Mouse (Mus musculus) right cerebral cortex, postnatal 10 days (tissue): ENCODE measurements around the gene Ccdc62.

Experiments
- DNase-seq, 2 experiments: peaks; one replicate each; pipeline ENCODE4 v3.0.0; 2021; ENCODE audit warnings: low spot score in 2 of 2

The Ccdc62 gene

DNA sequence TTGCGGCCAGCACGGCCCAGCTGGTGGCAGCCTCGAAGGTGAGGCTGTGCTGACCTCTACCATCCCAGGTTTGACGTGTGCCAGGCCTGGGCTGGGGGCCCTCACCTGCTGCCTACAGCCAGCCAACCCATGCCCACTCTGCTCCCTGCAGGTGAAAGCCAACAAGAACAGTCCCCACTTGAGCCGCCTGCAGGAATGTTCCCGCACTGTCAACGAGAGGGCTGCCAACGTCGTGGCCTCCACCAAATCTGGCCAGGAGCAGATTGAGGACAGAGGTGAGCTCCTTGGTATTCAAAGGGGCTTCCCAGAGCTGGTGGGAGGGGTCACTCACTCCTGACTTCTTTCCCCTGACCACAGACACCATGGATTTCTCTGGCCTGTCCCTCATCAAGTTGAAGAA is 70.8 kb downstream of the Ccdc62 start:
- no peak for DNase-seq

- peak; percentile 84 to 89 for DNase-seq
Observed at GRCm38 (mm10) chr5:124002876-124003275, 72.4 kb downstream of the Ccdc62 start.

GRCm38 (mm10) chr5:124003375-124003774 is 72.9 kb downstream of the Ccdc62 start:
- DNase-seq, result peak in 1 of 2 experiments; percentile 28

DNA sequence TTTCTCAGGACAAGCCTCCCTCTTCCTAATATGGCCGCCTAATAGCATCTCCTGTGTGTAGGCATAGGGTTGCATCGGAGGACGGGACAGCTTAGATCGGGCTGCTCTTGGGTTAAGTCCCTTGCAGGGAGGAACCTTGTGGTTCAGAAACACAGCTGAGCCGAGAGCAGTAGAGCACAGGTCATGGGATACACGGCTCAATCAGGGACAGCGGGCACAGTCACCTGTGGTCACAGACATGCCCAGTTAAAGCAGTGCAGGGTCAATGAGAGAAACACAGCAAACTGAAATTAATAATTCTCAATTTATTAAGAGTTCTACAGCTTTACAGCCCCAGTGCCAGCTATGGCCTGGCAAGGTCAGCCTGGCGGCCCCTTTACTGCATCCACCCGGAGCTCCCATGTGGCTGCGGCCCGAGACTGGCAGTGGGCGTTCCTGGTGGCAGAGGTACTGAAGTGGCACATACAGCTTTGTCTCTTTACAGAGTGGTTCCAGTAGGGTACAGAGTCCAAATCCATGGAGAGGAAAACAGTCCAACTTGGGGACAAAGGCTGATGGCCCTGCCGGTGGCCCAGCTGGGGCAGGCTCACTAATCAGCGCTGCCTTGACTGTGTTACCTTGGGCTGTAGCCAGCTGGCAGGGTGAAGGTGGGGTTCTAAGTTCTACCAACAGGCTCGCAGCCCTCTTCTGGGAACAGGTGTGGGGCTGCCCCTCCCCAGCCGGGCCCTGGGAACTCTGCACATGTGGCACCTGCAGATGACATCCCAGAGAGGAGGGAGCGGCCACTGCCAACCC is 74.1 kb downstream of the Ccdc62 start:
- peak; percentile 66 to 67 for DNase-seq

- DNase-seq, result no peak
Observed at GRCm38 (mm10) chr5:124005151-124005500, 74.6 kb downstream of the Ccdc62 start.

DNA sequence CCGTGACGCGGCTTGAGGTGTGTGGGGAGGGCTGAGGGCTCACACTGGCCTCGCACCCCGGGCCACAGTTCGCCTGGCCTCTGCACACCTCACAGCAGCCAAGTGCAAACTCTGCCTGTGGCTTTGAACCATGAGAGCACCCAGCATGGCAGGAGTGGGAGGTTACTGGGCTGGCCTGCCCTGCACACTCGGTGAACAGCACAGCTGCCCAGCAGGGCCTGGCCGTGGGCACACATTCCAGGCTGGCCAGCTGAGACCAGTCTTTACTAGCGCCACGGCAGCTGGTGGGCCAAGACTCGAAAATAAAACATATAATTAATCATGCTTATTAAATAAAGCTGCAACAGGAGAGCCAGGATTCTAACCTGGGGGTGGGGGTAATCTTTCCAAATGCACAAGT is 75.1 kb downstream of the Ccdc62 start:
- DNase-seq, result peak in 1 of 2 experiments; percentile 36

DNA sequence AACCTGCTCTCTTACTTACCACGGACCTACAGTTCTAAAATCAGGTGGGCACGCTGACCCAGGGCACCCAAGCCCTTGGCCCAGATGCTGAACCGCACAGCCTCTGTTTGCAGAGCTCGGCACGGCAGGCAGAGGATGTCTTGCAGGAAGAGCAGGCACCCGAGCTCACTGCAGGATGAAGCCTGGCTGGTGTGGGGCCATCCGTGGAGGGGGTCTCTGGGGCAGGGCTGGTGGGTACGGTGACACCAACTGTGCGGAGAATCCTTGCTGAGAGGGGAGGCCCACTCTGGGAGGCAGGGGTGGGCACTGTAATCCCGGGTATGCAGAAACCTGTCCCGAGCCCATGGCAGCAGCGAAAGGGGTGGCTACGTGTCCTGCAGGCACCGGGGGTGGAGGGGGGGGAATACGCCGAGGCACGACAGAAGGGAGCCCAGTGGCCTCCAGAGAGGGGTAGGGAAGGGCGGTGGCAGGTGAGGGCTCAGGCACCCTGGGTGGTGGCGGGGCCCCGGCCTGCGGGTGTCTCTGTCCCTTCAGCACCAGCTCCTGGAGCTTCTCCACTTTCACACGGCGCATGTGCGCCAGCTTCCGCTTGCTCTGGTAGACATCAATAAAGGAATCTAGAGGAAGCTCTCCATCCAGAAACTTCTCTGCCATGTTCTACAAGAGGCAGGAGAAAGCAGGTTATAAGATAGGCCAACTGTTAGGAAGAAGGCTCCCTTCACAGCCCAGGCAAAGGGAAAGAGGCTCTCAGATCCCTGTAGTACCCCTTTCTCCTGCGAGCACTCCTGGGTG is 75.8 kb downstream of the Ccdc62 start:
- DNase-seq, result peak in 1 of 2 experiments; percentile 34

DNA sequence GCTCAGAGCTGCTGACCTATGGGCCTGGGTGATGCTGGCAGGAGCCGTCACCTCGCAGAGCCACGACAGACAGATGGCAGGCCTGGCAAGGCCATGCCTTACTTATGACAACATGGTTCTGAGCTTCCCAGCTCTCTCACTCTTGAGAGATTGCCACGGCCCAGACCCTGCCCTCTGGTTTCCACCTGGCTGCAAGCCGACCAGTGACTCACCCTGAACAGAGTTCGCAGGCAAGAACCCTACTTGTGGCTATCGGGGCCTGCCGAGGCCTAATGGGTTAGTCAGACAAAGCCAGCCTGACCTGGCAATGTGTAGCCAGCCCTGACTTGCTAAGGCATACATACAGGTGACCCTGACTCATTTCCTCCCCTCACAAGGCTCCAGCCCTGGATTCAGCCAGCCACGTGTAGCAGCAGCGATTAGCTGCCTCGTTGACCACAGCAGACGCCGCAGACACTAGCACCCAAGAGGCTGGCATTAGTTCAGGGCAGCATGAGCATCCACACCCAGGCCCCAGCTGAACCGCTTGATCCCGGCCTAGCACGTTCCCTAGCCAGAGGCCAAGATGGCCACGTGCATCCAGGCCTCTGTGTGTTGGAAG is 76.5 kb downstream of the Ccdc62 start:
- DNase-seq, result peak in 1 of 2 experiments; percentile 41

DNA sequence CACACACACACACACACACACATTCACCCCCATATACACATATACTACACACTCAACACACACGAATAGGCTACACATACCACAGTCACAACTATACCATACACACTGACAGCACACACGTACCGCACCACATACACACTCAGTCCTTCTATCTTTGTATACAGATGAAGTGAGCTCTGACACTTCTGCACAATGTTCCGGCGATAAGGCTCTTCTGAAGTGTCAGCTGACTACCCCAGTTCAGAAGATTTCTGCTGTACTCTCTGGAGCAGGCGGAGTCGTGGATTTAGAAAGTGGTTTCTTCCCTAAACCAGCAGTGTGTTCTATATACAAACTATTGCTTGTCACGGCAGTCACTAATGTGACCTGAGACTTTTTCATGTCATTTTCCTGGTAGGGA is 79.6 kb downstream of the Ccdc62 start:
- DNase-seq, result no peak

DNA sequence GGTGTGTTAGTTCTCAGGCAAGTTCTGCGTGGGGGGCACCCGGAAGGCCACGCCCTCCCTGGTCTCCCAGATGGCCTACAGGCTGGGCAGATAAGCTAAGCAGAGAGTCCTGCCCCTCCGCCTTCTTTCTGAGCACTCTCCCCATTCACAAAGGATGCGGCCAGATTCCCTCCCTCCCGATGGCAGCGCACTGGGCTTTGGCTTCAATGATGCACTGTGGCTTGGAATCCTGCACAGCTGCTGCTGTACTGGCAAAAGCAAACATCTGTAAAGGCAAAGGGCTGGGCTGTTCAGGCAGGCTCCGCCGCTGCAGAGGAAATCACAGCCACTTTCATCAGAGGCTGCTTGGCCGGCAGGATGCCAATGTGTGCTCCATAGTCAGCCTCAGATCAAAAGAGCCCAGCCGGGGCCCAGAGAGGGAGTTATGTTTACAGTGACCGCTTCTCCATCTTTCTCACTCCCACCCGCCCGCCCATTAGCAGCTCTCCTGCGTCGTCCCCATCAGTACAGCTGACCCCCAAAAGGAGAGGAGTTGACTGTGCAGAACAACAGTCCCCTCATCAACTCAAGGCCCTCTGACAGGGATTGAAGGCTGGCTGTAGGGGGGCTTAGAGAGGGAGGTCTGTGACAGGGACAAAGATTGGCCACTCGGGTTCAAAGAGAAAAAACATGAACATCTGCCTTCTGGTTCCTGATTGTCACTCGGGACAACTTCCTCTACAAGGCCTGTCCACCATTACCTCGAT is 80.6 kb downstream of the Ccdc62 start:
- DNase-seq, result peak; percentile 80 to 87

- DNase-seq, result no peak
Observed at GRCm38 (mm10) chr5:124011927-124012326, 81.4 kb downstream of the Ccdc62 start.

GRCm38 (mm10) chr5:124012885-124013284 is 82.4 kb downstream of the Ccdc62 start:
- DNase-seq, result no peak

GRCm38 (mm10) chr5:124013747-124014146 is 83.3 kb downstream of the Ccdc62 start:
- DNase-seq, result no peak

GRCm38 (mm10) chr5:124014180-124014579 is 83.7 kb downstream of the Ccdc62 start:
- DNase-seq, result no peak

DNA sequence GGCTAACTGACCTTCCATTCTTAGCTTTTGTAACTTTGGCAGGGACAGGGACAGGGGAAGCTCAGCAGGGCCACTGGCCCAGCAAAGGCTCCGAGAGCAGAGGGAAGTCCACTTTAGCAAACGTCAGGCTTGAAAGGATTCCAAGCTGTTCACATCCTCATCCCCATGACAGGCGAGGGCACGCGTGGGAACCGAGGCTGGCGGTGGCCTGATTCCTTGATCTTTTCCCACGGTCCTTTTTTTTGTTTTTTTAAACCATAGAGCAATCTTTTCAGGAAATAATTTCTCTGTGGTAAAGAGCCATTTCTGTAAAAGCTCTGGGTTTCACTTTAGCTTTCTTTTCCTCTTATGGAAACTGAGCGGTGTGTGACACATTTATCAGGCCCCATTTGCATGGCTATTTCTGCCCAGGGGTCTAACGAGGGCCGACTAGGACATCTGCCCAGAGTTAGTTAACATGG is 84.3 kb downstream of the Ccdc62 start:
- no peak for DNase-seq

DNA sequence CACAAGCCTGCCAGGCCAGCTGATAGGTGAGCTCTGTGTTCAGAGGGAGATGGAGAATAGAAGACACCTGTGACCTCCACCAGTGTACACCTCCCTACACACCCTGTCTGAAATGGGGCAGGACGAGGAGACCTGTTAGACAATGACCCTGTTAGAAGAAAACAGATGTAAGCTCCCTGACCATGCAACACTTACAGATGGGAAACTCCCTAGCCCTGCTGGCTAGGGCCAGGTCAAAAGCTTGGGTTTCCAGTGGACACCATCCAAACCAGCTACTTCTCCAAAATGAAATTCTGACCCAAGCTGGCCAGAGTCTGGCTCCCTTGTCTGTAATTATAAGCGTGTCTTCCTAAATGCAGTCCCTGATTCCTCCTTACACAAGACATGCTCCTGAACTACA is 85.2 kb downstream of the Ccdc62 start:
- no peak for DNase-seq

GRCm38 (mm10) chr5:124016291-124016821 is 85.9 kb downstream of the Ccdc62 start:
- DNase-seq, result no peak

DNA sequence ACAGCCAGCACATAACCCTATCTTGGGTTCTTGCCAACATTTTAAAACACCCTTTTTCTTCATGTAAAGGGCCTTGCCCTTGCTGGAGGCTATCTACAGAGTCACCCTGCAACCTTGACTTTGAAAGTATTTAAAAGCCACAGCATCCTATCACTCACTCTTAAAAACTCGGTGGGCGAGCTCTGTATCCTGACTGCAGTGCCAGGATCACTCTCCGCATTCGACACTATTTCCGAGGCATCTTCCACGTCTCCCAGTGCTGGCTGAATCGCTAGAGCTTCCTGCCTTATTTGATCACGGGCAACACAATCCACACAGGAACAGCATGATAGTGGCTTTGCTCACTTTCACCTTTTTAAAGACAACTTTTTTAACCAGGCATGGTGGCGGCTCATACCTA is 87.5 kb downstream of the Ccdc62 start:
- no peak for DNase-seq

DNA sequence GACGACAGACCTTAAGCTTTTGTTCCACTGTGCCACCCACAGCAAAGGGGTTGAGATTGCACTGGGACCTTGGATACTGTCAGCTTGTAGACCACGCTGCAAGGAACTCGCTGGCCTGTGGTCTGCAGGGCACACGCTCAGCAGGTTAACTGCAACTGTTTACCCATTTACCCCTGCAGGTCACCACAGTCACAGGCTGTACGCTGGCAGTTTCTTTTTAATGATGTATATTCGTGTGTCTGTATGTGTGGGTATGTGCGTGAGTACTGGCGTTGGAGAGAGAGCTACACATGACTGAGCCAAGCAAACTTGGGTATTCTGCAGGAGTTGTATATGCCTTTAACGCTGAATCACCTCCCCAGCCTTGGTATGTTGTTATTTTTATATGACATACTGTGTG is 88.2 kb downstream of the Ccdc62 start:
- no peak for DNase-seq
